Mouse (Mus musculus) ovary, postnatal 14 days (tissue): ENCODE measurements around the gene Madd.

Source experiments
- DNase-seq: peaks from one replicate; pipeline ENCODE4 v3.0.0; 2022; ENCODE audit warnings: low spot score

Gene Madd

DNA sequence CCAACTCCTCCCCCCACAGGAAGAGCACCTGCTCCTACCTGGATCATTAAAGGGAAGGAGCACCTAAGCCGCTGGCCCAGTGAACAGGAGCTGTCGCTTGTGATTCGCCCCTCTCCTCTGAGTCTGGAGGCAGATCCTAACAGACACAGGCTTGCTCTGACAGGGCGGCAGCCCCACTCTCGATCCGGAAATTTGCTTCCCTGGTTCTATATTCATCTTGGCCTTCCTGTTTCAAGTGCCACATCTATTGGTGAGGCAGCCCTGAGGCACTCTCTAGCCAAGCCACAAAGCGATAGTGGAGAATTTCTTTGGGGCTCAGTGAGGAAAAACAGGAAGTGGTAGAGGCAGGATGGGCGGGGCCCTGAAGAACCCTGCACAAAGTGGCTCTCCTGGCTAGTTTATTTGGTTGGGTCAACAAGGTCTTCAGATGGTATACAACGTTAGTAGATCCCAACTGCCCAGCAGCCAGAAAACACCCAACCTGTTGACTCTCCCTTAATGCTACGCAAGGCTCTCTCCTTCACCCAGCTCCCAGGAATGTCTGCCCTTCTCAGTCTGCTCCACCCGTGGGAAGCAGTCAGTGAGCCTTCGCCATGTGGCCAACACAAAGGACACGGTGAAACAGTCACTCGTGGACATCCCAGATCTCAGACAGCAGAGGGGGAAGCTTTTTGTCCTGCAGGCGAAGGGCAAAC is at the start of gene Madd:
TSS of gene Madd (minus strand) at position 127 of the 695 bp plus-strand sequence.
- no peak for DNase-seq

- no peak for DNase-seq
Observed at GRCm38 (mm10) chr2:91229735-91230134, 46.1 kb upstream of the Madd start.

- DNase-seq = no peak
Observed at GRCm38 (mm10) chr2:91223614-91224013, 40.0 kb upstream of the Madd start.

GRCm38 (mm10) chr2:91220501-91220900 is 36.9 kb upstream of the Madd start:
- DNase-seq = no peak

GRCm38 (mm10) chr2:91217032-91217431 is 33.4 kb upstream of the Madd start:
- DNase-seq = no peak

GRCm38 (mm10) chr2:91213311-91213710 is 29.7 kb upstream of the Madd start:
- no peak for DNase-seq

DNA sequence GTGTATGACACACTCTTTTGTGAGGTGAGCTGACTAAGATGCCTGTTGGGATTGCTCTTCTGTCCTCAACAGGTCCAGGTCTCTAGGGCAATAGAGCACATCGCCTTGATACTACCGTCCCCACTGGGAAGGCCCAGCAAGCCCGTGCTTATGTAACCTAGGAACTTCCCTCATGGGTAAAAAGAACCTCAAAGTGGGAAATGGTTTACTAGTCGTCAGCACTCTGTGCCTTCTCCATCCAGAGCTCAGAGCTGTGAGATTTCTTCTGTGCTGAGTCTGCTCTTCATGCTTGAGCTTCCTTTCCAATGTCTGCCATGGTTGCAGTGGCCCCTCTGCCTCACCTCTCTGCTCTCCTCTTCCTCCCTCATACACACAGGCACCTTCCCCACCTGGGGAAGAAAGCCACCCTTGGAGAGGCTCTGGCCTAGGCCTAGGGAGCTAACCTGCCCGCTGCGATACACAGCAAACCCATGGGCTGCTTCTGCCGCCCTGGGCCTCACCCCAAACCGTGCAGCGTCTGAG is 22.7 kb upstream of the Madd start:
- no peak for DNase-seq

- DNase-seq = no peak
Observed at GRCm38 (mm10) chr2:91202972-91203656, 19.5 kb upstream of the Madd start.

DNA sequence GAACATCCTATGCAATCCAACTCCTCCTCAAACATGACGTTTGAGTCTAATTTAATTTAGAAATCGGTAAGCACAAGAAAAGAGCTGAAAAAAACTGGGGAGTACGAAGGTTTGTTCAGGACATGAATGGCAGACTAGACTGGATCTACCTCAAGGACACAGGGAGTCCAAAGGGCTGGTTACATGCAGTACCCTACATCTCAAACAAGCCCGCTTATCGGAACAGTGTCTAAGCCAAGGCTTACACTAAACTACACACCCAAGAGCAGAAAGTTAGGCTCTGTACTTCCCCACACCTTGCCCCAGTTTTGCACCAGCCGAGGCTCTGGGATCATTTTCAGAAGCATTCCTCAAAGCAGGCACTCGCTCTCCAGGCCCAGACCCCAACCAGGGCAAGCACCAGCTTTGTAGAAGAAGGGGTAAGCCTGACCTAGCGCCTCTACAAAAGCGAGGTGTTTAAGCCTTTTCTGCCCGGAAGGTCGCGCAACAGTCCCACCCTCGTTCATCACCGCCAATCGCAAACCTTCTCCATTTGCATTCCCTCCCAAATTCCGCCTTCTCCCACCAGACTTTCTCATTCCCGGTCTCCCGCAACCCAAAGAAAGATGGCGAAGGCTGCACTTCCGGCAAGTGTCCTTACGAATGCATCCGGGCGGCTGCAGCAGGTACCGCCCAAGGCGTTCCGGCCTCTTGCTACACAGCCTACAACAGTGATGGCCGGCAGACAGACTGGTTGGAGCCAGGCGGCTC is 18.8 kb upstream of the Madd start, which contains the start of the genes Nr1h3 and Acp2:
TSS of gene Nr1h3 (minus strand) at position 613 of the 750 bp plus-strand sequence.
TSS of gene Acp2 (plus strand) at position 664 of the 750 bp plus-strand sequence.
- peak; percentile 97 for DNase-seq

- DNase-seq = no peak
Observed at GRCm38 (mm10) chr2:91198888-91199287, 15.3 kb upstream of the Madd start.

DNA sequence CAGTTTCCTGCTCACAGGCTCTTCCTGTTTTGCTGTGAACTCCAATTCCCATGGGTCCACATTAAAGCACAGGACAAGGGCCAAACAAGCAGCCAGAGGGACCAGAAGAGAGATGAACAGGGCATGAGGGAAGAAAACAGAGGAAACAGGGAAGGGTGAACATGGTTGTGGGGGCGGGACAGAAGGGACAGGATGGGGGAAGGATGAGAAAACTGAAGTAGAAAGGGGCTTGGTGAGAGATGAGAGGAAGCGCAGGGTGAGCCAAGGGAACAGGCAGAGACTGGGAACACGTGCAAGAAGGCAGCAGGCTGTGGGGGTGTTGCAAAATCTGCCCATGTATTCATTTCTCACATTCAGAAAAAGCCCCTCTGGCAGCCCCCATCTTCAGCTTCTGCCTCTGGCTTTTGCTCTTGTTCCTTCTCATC is 13.0 kb upstream of the Madd start:
- no peak for DNase-seq

DNA sequence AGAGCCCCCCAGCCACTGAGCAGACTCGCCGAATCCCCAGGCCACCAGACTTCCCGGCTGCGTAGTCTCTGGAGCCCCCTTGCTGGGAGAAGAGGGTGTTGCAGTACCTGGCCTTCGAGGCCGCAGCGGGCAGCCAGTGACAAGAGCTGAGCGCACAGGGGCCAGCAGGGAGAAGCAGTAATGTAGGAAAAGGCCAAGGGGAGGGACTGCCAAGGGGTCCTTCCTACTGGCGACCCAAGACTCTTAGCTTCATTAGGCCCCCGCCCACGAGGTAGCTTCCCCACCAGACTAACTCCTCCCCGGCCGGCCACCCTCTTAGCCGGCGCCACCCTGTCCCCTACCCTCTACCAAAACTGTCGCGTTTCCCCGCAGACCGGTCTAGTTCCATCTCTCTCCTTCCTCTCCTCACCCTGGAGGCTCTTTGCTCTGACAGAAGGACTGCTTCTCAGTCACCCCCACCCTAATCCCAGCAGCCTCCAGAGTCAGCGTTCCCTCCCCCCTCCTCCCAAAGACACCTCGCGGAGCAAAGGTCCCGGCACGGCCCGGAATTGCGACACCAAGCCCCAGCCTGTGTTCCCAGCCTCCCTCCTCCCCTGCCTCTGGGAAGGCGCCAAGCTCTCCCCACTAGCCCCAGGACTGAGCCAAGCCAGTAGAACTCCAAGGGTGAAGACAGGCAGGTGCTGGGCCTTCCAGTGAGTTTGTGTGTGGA is 11.1 kb upstream of the Madd start:
- DNase-seq = peak; percentile 67

- DNase-seq = no peak
Observed at GRCm38 (mm10) chr2:91190501-91190900, 6.9 kb upstream of the Madd start.

- no peak for DNase-seq
Observed at GRCm38 (mm10) chr2:91187431-91187830, 3.8 kb upstream of the Madd start.

- DNase-seq = no peak
Observed at GRCm38 (mm10) chr2:91186208-91186607, 2.6 kb upstream of the Madd start.

- DNase-seq = peak; percentile 77
Observed at GRCm38 (mm10) chr2:91183148-91183513, 506 bp downstream of the Madd start.

DNA sequence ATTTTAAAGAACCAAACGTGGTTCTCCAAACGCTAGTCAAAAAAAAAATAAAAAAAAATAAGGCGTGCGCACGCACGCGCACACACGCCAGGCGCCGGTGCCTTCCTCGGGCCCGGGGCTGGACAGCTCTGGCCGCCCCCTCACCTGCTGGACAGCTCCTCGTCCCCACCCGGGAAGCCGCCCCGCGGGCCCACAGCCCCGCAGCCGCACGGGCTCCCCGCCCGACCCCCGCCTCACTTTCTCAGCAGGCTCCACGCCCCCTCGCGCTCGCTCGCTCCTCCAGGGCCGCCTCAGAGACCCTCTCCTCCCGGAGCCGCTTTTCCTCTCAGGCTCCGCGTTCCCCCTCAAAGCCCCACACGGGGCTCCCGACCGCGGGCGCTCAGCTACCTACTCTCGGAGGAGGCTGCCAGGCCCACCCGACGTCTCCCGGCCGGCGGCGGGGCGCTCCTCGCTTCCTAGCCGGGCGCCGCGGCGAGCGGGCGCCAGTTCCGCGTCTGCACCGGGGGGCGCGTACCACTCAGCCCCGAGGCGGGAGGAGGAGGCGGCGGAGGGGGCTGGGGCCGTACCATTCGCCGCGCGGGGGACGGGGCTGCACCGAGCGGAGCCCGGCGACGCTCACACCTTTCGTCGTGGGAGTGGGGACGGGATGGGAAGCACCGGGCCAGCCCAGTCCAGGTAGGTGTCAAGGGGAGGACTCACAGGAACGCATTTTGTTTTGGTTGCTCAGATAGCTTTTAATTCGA is 1.1 kb downstream of the Madd start:
- DNase-seq = peak; percentile 45

GRCm38 (mm10) chr2:91182016-91182404 is 1.6 kb downstream of the Madd start:
- no peak for DNase-seq

GRCm38 (mm10) chr2:91180706-91181105 is 2.9 kb downstream of the Madd start:
- no peak for DNase-seq

- DNase-seq = no peak
Observed at GRCm38 (mm10) chr2:91179825-91180224, 3.8 kb downstream of the Madd start.

- no peak for DNase-seq
Observed at GRCm38 (mm10) chr2:91176234-91176633, 7.4 kb downstream of the Madd start.
